Mouse (Mus musculus): ENCODE results near the gene Notch3. TPM values are rescaled to one million over a fixed set of nuclear protein-coding genes. Genes with fewer than 3 reads are reported as not detected.
A peak's percentile ranks its signal among the peaks of the same experiment; 100 is the strongest.

Notch3 gene
- total and polyA plus RNA-seq, 3 experiments = 0.16 to 4.4 (median 4.2) TPM

DNA sequence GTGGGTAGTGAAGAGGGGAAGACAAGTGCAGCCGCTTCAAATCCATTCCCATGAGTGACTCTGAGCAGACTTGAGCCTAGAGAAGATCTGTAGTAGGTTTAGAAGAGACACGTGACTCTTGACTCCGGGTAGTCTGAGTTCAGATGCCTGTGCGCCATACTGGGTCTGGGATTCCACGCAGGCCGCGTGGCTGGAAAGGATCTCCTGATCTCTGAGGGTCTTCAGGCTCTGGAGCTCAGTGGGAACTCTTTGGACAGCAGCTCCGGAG, 53.5 kb downstream of the Notch3 start:
- no peaks in the 10 kb centered on the region for H3K9me3 ChIP-seq (replicated peaks)
- H3K27me3 ChIP-seq (ENCODE audit: insufficient read depth, low read length) = no peaks in the 10 kb centered on the region
- peaks cover 83% of the 10 kb centered on the region for H3K4me1 ChIP-seq (ENCODE audit: insufficient read depth, low read depth, low read length)
- peaks cover 44% of the 10 kb centered on the region for H3K36me3 ChIP-seq (replicated peaks)
- H3K4me3 ChIP-seq (ENCODE audit: low read depth, low read length) = peak overlapping the region; percentile 90
- ATAC-seq (ENCODE audit: extremely low read depth, insufficient number of reproducible peaks, low FRiP score, poor library complexity, severe bottlenecking) = peak; percentile 17; the same call in 1 of the 2 replicates
- DNase-seq (ENCODE audit: low spot score) = peak; percentile 66
- TF ChIP-seq POLR2AphosphoS5 (IDR thresholded peaks at IDR 0.05; ENCODE audit: insufficient replicate concordance, low read depth, low read length) = 0 out of 2 replicates have a peak, but pooled peaks have one; percentile 53
- TF ChIP-seq GATA1 (IDR thresholded peaks at IDR 0.05; ENCODE audit: borderline replicate concordance, low read length) = no peak
- no peak for TF ChIP-seq TAL1 (conservative IDR thresholded peaks at IDR 0.05; ENCODE audit: low read depth, low read length)
- no peak for TF ChIP-seq CTCF (IDR thresholded peaks at IDR 0.05; ENCODE audit: low read depth, low read length)
- TF ChIP-seq GATA2 (IDR thresholded peaks at IDR 0.05; ENCODE audit: borderline replicate concordance, low read depth, low read length) = no peak

- no peak for TF ChIP-seq TAL1 (conservative IDR thresholded peaks at IDR 0.05; ENCODE audit: low read depth, low read length)
- TF ChIP-seq GATA1 (IDR thresholded peaks at IDR 0.05; ENCODE audit: borderline replicate concordance, low read length) = no peak
- no peak for TF ChIP-seq POLR2AphosphoS5 (IDR thresholded peaks at IDR 0.05; ENCODE audit: insufficient replicate concordance, low read depth, low read length)
- TF ChIP-seq CTCF (IDR thresholded peaks at IDR 0.05; ENCODE audit: low read depth, low read length) = no peak
- no peak for TF ChIP-seq GATA2 (IDR thresholded peaks at IDR 0.05; ENCODE audit: borderline replicate concordance, low read depth, low read length)
- Histone ChIP-seq H3K9me3 (replicated peaks) (no peaks in the 10 kb centered on the region), H3K4me3 (ENCODE audit: low read depth, low read length) (peak overlapping the region; percentile 90), H3K27me3 (ENCODE audit: insufficient read depth, low read length) (no peaks in the 10 kb centered on the region), H3K4me1 (ENCODE audit: insufficient read depth, low read depth, low read length) (peaks cover 83% of the 10 kb centered on the region), H3K36me3 (replicated peaks) (peaks cover 42% of the 10 kb centered on the region)
- ATAC-seq (ENCODE audit: extremely low read depth, insufficient number of reproducible peaks, low FRiP score, poor library complexity, severe bottlenecking) (no peak), DNase-seq (ENCODE audit: low spot score) (no peak)
Measured at GRCm38 (mm10) chr17:32112434-32113254, 54.0 kb downstream of the Notch3 start.

DNA sequence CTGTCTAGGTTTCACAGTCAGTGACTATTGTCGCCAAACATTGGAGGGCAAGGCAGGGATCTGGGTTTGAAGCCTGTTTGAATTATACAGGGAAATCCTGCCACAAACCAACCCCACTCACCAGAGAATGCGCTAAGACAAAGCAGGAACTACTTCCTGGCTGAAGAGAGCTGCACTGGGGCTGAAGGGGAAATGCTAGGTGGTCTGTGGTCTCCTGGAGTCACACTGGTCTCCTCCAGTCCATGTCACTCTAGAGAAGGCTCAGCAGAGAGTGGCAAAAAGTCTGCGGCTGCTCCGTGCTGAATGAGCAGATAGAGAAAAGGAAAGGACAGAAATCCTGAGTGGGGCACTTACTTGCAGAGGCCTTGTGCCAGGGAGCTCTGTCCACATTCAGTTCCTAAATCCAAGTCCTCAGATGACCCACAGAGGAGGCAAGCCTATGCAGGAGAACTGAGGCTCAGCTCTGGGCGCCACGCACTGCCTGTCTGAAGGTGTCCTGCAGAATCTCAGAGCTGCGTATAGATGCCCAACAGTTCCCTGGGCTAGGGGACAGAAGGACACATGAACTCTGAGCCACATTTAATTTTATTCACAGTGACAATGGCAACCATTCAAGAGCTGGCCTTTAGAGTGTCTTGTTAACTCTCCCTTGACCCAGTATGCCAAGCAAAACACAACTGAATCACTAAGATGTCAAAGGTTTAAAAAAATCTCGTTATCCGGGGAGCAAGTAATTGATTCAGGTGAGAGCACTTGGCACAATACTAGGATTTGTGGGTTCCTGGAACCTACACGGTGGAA, 55.5 kb downstream of the Notch3 start:
- peaks cover 28% of the 10 kb centered on the region for H3K36me3 ChIP-seq (replicated peaks)
- no peaks in the 10 kb centered on the region for H3K9me3 ChIP-seq (replicated peaks)
- no peaks in the 10 kb centered on the region for H3K27me3 ChIP-seq (ENCODE audit: insufficient read depth, low read length)
- TF ChIP-seq POLR2AphosphoS5 (IDR thresholded peaks at IDR 0.05; ENCODE audit: insufficient replicate concordance, low read depth, low read length) = no peak
- TF ChIP-seq GATA1 (IDR thresholded peaks at IDR 0.05; ENCODE audit: borderline replicate concordance, low read length) = no peak
- TF ChIP-seq GATA2 (IDR thresholded peaks at IDR 0.05; ENCODE audit: borderline replicate concordance, low read depth, low read length) = no peak
- no peak for TF ChIP-seq TAL1 (conservative IDR thresholded peaks at IDR 0.05; ENCODE audit: low read depth, low read length)
- no peak for TF ChIP-seq CTCF (IDR thresholded peaks at IDR 0.05; ENCODE audit: low read depth, low read length)
- DNase-seq (ENCODE audit: low spot score) (no peak), ATAC-seq (ENCODE audit: extremely low read depth, insufficient number of reproducible peaks, low FRiP score, poor library complexity, severe bottlenecking) (no peak)
- H3K4me3 ChIP-seq (ENCODE audit: low read depth, low read length) = peak overlapping the region; percentile 62; the same call in 1 of the 2 replicates
- H3K4me1 ChIP-seq (ENCODE audit: insufficient read depth, low read depth, low read length) = peaks cover 83% of the 10 kb centered on the region

GRCm38 (mm10) chr17:32110424-32110823, 56.2 kb downstream of the Notch3 start:
- no peak for TF ChIP-seq CTCF (IDR thresholded peaks at IDR 0.05; ENCODE audit: low read depth, low read length)
- TF ChIP-seq GATA2 (IDR thresholded peaks at IDR 0.05; ENCODE audit: borderline replicate concordance, low read depth, low read length) = no peak
- no peak for TF ChIP-seq TAL1 (conservative IDR thresholded peaks at IDR 0.05; ENCODE audit: low read depth, low read length)
- TF ChIP-seq GATA1 (IDR thresholded peaks at IDR 0.05; ENCODE audit: borderline replicate concordance, low read length) = no peak
- TF ChIP-seq POLR2AphosphoS5 (IDR thresholded peaks at IDR 0.05; ENCODE audit: insufficient replicate concordance, low read depth, low read length) = no peak; the same call in 1 of the 2 replicates
- ATAC-seq (ENCODE audit: extremely low read depth, insufficient number of reproducible peaks, low FRiP score, poor library complexity, severe bottlenecking) (no peak), DNase-seq (ENCODE audit: low spot score) (no peak)
- H3K9me3 ChIP-seq (replicated peaks) = no peaks in the 10 kb centered on the region
- peak overlapping the region; percentile 62; the same call in 1 of the 2 replicates for H3K4me3 ChIP-seq (ENCODE audit: low read depth, low read length)
- peaks cover 83% of the 10 kb centered on the region for H3K4me1 ChIP-seq (ENCODE audit: insufficient read depth, low read depth, low read length)
- H3K27me3 ChIP-seq (ENCODE audit: insufficient read depth, low read length) = no peaks in the 10 kb centered on the region
- H3K36me3 ChIP-seq (replicated peaks) = peaks cover 20% of the 10 kb centered on the region

GRCm38 (mm10) chr17:32109201-32109940, 57.3 kb downstream of the Notch3 start:
- TF ChIP-seq POLR2AphosphoS5 (IDR thresholded peaks at IDR 0.05; ENCODE audit: insufficient replicate concordance, low read depth, low read length) = no peak
- TF ChIP-seq GATA1 (IDR thresholded peaks at IDR 0.05; ENCODE audit: borderline replicate concordance, low read length) = no peak
- no peak for TF ChIP-seq GATA2 (IDR thresholded peaks at IDR 0.05; ENCODE audit: borderline replicate concordance, low read depth, low read length)
- TF ChIP-seq TAL1 (conservative IDR thresholded peaks at IDR 0.05; ENCODE audit: low read depth, low read length) = no peak
- TF ChIP-seq CTCF (IDR thresholded peaks at IDR 0.05; ENCODE audit: low read depth, low read length) = no peak
- Histone ChIP-seq H3K27me3 (ENCODE audit: insufficient read depth, low read length) (no peaks in the 10 kb centered on the region), H3K4me3 (ENCODE audit: low read depth, low read length) (peak overlapping the region; percentile 57; the same call in 1 of the 2 replicates), H3K4me1 (ENCODE audit: insufficient read depth, low read depth, low read length) (peaks cover 84% of the 10 kb centered on the region), H3K36me3 (replicated peaks) (peaks cover 15% of the 10 kb centered on the region), H3K9me3 (replicated peaks) (no peaks in the 10 kb centered on the region)
- ATAC-seq (ENCODE audit: extremely low read depth, insufficient number of reproducible peaks, low FRiP score, poor library complexity, severe bottlenecking) (no peak), DNase-seq (ENCODE audit: low spot score) (no peak)

Data from G1E (cell line).